Mouse (Mus musculus) megakaryocyte-erythroid progenitor cell, adult 5-6 weeks (primary cell): ENCODE data around the gene Gpr176. TPM values are rescaled to one million over a fixed set of nuclear protein-coding genes. Genes with fewer than 3 reads are reported as not detected.

Experiments used
- ATAC-seq: replicated peaks from 2 replicates; pipeline ENCODE4 v1.8.0; 2016; ENCODE audit warnings: mild to moderate bottlenecking, inconsistent platforms; ENCODE audit not compliant: severe bottlenecking, poor library complexity, low FRiP score, low TSS enrichment
- total RNA-seq, 2 experiments: library from RNA; stranded (forward) in 1 of 2; stranded (reverse) in 1 of 2; fragments of 200-1000, 215-1000 nt in 1 of 2; fragments of >200 nt in 1 of 2; fragmentation: Nextera tagmentation in 1 of 2; gene quantifications; 2 replicates each; pipeline ENCODE4 v1.2.3; 2014 to 2017

Gpr176 gene
- total RNA-seq, 2 experiments from 2014 or later, result not detected

- ATAC-seq, result no peak
These were observed 113.5 kb downstream of the Gpr176 start for GRCm38 (mm10) chr2:118259746-118260145.

DNA sequence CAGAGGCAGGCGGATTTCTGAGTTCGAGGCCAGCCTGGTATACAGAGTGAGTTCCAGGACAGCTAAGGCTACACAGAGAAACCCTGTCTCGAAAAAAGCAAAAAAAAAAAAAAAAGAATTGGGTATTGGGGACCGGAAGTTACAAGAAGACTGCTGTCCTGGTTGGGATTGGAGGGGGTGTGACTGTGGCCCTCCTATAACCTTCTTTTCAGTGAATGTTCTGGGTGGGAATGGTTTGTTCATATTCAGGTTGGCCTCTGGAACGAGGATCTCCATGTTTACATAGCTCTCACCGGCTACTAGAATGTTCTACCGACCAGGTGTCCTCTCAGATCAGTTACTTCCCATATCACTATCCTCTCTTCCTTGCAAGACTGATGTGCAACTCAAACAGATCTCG, 116.1 kb downstream of the Gpr176 start:
- ATAC-seq, result no peak

- ATAC-seq, result peak; percentile 99
These were observed 116.6 kb downstream of the Gpr176 start, which contains the start of gene Fsip1 for GRCm38 (mm10) chr2:118256621-118257053. Gene Fsip1, minus strand, starts transcription at chr2:118256966.

GRCm38 (mm10) chr2:118254516-118254915, 118.7 kb downstream of the Gpr176 start:
- ATAC-seq, result no peak

DNA sequence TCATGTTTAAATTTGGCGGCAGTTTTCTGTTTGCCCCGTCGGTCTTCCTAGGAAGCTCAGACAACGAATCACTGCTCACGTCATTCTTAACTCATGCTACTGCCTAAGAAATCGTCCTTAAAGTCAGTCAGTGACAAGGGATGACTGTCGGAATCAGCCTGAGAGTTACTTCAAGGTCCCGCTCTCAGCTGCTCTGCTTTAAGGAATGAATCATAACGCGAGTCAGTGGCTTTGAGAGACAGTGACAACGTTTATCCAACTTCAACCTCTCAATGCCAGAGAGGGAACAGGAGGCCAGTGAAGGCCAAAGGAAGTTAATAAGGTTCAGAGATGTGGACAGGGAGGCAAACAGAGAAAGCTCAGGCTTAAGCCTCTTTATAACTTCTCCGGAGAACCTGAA, 124.3 kb downstream of the Gpr176 start:
- ATAC-seq, result no peak

DNA sequence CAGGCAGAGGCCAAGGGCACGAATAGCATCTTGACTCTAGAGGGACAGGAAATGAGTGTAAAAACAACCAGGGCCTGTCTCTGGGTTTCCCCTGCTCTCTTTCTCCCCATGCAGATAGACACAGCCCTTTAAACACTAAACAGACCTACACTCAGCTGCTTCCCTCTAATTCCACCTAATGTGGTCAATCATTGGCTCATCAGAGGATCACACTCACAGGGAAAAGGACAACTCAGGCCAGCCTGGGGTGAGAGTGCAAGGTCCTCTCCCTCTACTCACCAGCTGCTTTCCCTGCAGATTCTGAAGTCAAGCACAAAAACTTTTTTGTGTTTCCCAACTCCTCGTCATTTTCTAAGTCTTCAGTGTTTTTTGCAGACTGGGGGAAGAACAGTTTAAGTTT, 125.2 kb downstream of the Gpr176 start:
- no peak for ATAC-seq

DNA sequence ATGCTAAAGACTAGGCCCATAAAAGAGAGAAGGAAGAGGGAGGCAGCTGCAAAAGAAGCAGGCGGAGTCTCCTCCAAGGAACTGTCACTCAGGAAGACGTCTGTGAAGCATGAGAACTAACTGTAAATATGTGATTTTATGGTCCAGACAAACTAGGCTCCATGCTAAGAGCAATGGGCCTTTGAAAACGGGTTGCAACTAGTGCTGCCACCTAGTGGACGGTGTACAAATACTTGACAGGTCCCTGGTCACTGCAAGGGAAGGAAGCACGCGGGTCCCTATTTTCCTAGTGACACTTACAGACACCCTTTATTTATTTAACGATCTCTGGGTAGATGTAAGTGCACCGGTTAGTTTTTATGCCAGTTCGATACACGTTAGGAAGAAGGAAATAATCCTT, 127.3 kb downstream of the Gpr176 start:
- peak; percentile 95 for ATAC-seq

DNA sequence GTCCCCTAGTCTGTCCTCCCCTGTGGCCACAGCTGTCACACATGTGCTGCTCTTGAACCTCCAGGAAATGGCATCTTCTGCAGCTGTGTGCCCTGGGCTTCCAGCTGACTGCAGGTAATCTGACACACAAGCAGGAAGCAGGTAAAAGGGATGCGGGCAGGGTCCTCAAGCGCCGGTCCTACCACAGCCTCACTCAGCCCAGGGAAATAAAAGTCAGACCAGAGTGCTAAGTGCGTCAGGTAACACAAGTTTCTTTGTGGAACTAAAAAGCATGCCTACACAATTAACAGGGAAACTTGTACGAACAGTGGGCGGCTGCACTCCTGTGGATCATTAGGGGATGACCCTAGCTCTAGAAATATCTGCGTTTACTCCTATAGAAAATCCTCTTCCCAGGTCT, 137.0 kb downstream of the Gpr176 start:
- ATAC-seq, result no peak

- ATAC-seq, result no peak
These were observed 137.6 kb downstream of the Gpr176 start for GRCm38 (mm10) chr2:118235614-118236013.

DNA sequence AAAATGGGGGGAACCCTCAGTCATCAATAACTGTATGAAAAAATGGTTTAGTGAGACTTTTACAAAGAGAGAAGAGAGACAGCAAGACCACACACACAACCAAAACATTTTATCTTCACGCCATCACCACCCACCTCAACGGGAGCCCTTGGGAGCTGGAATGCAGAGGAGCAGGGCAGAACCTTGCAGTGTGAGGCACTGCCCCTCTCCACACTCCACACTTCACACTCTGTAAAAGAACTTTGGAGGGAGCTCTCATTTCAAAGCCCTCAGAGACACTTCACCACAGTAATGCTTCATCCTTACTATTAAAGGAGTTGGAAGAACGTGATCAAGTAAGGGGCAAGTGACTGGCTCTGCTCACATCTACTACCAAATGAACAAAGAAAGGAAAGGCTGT, 142.7 kb downstream of the Gpr176 start:
- no peak for ATAC-seq

- no peak for ATAC-seq
These were observed 144.6 kb downstream of the Gpr176 start for GRCm38 (mm10) chr2:118228486-118229079.

Other genes with a start within 250 kb of the Gpr176 start
- gene Fsip1, start 116.5 kb downstream of the Gpr176 start, total RNA-seq (2014; fragmentation: Nextera tagmentation), result 0.76 TPM in 1 of 2 replicates, not detected in the other
- not detected in 2 replicates for gene Fsip1, start 116.5 kb downstream of the Gpr176 start, total RNA-seq (2017)
- 18.1 and 21.0 TPM in 2 replicates for gene Eif2ak4, start 15.2 kb upstream of the Gpr176 start, total RNA-seq (2014; fragmentation: Nextera tagmentation)
- gene Eif2ak4, start 15.2 kb upstream of the Gpr176 start, total RNA-seq (2017), result 12.6 and 17.9 TPM in 2 replicates
- gene Srp14, start 106.3 kb upstream of the Gpr176 start, total RNA-seq (2014; fragmentation: Nextera tagmentation), result 137 and 155 TPM in 2 replicates
- 129 and 225 TPM in 2 replicates for gene Srp14, start 106.3 kb upstream of the Gpr176 start, total RNA-seq (2017)
- 1.2 TPM in 1 of 2 replicates, not detected in the other for gene Bmf, start 176.3 kb upstream of the Gpr176 start, total RNA-seq (2014; fragmentation: Nextera tagmentation)
- 1.3 and 2.1 TPM in 2 replicates for gene Bmf, start 176.3 kb upstream of the Gpr176 start, total RNA-seq (2017)
- gene Bub1b, start 224.8 kb upstream of the Gpr176 start, total RNA-seq (2014; fragmentation: Nextera tagmentation), result 51.3 and 64.1 TPM in 2 replicates
- 89.9 and 103 TPM in 2 replicates for gene Bub1b, start 224.8 kb upstream of the Gpr176 start, total RNA-seq (2017)